Mouse (Mus musculus): ENCODE measurements around the gene Klk7. TPM values are rescaled to one million over a fixed set of nuclear protein-coding genes. Genes with fewer than 3 reads are reported as not detected.

Klk7 gene
- total RNA-seq, 2 experiments from 2014 or later = not detected

Other genes with a start within 250 kb of the Klk7 start
- 1.7 and 1.9 TPM in 2 replicates for gene Zfp658, start 249.0 kb upstream of the Klk7 start, total RNA-seq (2014; fragmentation: Nextera tagmentation)
- 0.98 and 1.5 TPM in 2 replicates for gene Zfp658, start 249.0 kb upstream of the Klk7 start, total RNA-seq (2017)
- gene Zfp719, start 231.7 kb upstream of the Klk7 start, total RNA-seq (2014; fragmentation: Nextera tagmentation) = 9.9 and 19.2 TPM in 2 replicates
- gene Zfp719, start 231.7 kb upstream of the Klk7 start, total RNA-seq (2017) = 7.8 and 10.8 TPM in 2 replicates
- gene Zfp819, start 204.1 kb upstream of the Klk7 start, total RNA-seq (2014; fragmentation: Nextera tagmentation) = 1.4 TPM in 1 of 2 replicates, not detected in the other
- gene Zfp819, start 204.1 kb upstream of the Klk7 start, total RNA-seq (2017) = 0.17 and 0.98 TPM in 2 replicates
- gene Ceacam18, start 176.6 kb upstream of the Klk7 start, total RNA-seq (2014; fragmentation: Nextera tagmentation) = 0.28 TPM in 1 of 2 replicates, not detected in the other
- not detected in 2 replicates for gene Ceacam18, start 176.6 kb upstream of the Klk7 start, total RNA-seq (2017)
- gene Siglece, start 151.1 kb upstream of the Klk7 start, total RNA-seq (2014; fragmentation: Nextera tagmentation) = 13.1 and 15.1 TPM in 2 replicates
- gene Siglece, start 151.1 kb upstream of the Klk7 start, total RNA-seq (2017) = 5.2 and 9.0 TPM in 2 replicates
- gene Ctu1, start 139.3 kb upstream of the Klk7 start, total RNA-seq (2014; fragmentation: Nextera tagmentation) = 5.6 and 8.7 TPM in 2 replicates
- gene Ctu1, start 139.3 kb upstream of the Klk7 start, total RNA-seq (2017) = 5.5 and 9.5 TPM in 2 replicates
- not detected in 2 replicates for gene Klk14, start 120.9 kb upstream of the Klk7 start, total RNA-seq (2014; fragmentation: Nextera tagmentation)
- not detected in 2 replicates for gene Klk14, start 120.9 kb upstream of the Klk7 start, total RNA-seq (2017)
- not detected in 2 replicates for gene Klk13, start 98.7 kb upstream of the Klk7 start, total RNA-seq (2014; fragmentation: Nextera tagmentation)
- not detected in 2 replicates for gene Klk13, start 98.7 kb upstream of the Klk7 start, total RNA-seq (2017)
- not detected in 2 replicates for gene Klk12, start 42.4 kb upstream of the Klk7 start, total RNA-seq (2014; fragmentation: Nextera tagmentation)
- not detected in 2 replicates for gene Klk12, start 42.4 kb upstream of the Klk7 start, total RNA-seq (2017)
- gene Klk11, start 36.7 kb upstream of the Klk7 start, total RNA-seq (2014; fragmentation: Nextera tagmentation) = not detected in 2 replicates
- gene Klk11, start 36.7 kb upstream of the Klk7 start, total RNA-seq (2017) = not detected in 2 replicates
- not detected in 2 replicates for gene Klk10, start 30.3 kb upstream of the Klk7 start, total RNA-seq (2014; fragmentation: Nextera tagmentation)
- not detected in 2 replicates for gene Klk10, start 30.3 kb upstream of the Klk7 start, total RNA-seq (2017)
- not detected in 2 replicates for gene Klk9, start 19.4 kb upstream of the Klk7 start, total RNA-seq (2014; fragmentation: Nextera tagmentation)
- gene Klk9, start 19.4 kb upstream of the Klk7 start, total RNA-seq (2017) = not detected in 2 replicates
- gene Klk8, start 13.7 kb upstream of the Klk7 start, total RNA-seq (2014; fragmentation: Nextera tagmentation) = 19.5 and 25.4 TPM in 2 replicates
- gene Klk8, start 13.7 kb upstream of the Klk7 start, total RNA-seq (2017) = 10.8 and 11.1 TPM in 2 replicates
- gene Klk6, start 13.2 kb downstream of the Klk7 start, total RNA-seq (2014; fragmentation: Nextera tagmentation) = not detected in 2 replicates
- gene Klk6, start 13.2 kb downstream of the Klk7 start, total RNA-seq (2017) = not detected in 2 replicates
- gene Klk5, start 30.7 kb downstream of the Klk7 start, total RNA-seq (2014; fragmentation: Nextera tagmentation) = not detected in 2 replicates
- not detected in 2 replicates for gene Klk5, start 30.7 kb downstream of the Klk7 start, total RNA-seq (2017)
- gene Klk4, start 69.9 kb downstream of the Klk7 start, total RNA-seq (2014; fragmentation: Nextera tagmentation) = not detected in 2 replicates
- not detected in 2 replicates for gene Klk4, start 69.9 kb downstream of the Klk7 start, total RNA-seq (2017)
- not detected in 2 replicates for gene Klk15, start 122.4 kb downstream of the Klk7 start, total RNA-seq (2014; fragmentation: Nextera tagmentation)
- not detected in 2 replicates for gene Klk15, start 122.4 kb downstream of the Klk7 start, total RNA-seq (2017)
- gene Klk1b8, start 139.4 kb downstream of the Klk7 start, total RNA-seq (2014; fragmentation: Nextera tagmentation) = not detected in 2 replicates
- not detected in 2 replicates for gene Klk1b8, start 139.4 kb downstream of the Klk7 start, total RNA-seq (2017)
- not detected in 2 replicates for gene Klk1b1, start 155.5 kb downstream of the Klk7 start, total RNA-seq (2014; fragmentation: Nextera tagmentation)
- gene Klk1b1, start 155.5 kb downstream of the Klk7 start, total RNA-seq (2017) = not detected in 2 replicates
- gene Klk1b9, start 164.8 kb downstream of the Klk7 start, total RNA-seq (2014; fragmentation: Nextera tagmentation) = not detected in 2 replicates
- not detected in 2 replicates for gene Klk1b9, start 164.8 kb downstream of the Klk7 start, total RNA-seq (2017)
- gene Klk1b11, start 184.6 kb downstream of the Klk7 start, total RNA-seq (2014; fragmentation: Nextera tagmentation) = not detected in 2 replicates
- not detected in 2 replicates for gene Klk1b11, start 184.6 kb downstream of the Klk7 start, total RNA-seq (2017)
- not detected in 2 replicates for gene Klk1b26, start 200.9 kb downstream of the Klk7 start, total RNA-seq (2014; fragmentation: Nextera tagmentation)
- gene Klk1b26, start 200.9 kb downstream of the Klk7 start, total RNA-seq (2017) = not detected in 2 replicates
- gene Klk1b27, start 241.0 kb downstream of the Klk7 start, total RNA-seq (2014; fragmentation: Nextera tagmentation) = not detected in 2 replicates
- gene Klk1b27, start 241.0 kb downstream of the Klk7 start, total RNA-seq (2017) = not detected in 2 replicates

Data from granulocyte monocyte progenitor cell, adult 5-6 weeks (primary cell).